Mouse (Mus musculus) limb, embryonic 10.5 days (tissue): ENCODE results near the gene Drg2. TPM values are rescaled to one million over a fixed set of nuclear protein-coding genes. Genes with fewer than 3 reads are reported as not detected.
"Not testable (repeated sequence)": the region's sequence is repeated elsewhere in the genome, so short reads cannot be mapped to it uniquely, and the experiment has no call there.

Source experiments
- DNase-seq: peaks from one replicate; pipeline ENCODE4 v3.0.0-alpha.2; 2017; ENCODE audit warnings: low spot score
- H3K27ac ChIP-seq: fragments of 300-500 bp; sonication (generic); 2 replicates; pipeline ENCODE4 v1.5.1; 2016; ENCODE audit warnings: mild to moderate bottlenecking
- H3K27me3 ChIP-seq: fragments of 300-500 bp; sonication (generic); 2 replicates; pipeline ENCODE4 v1.6.1; 2016; ENCODE audit warnings: low read depth, mild to moderate bottlenecking; ENCODE audit not compliant: poor library complexity, severe bottlenecking
- H3K36me3 ChIP-seq: fragments of 300-500 bp; sonication (generic); 2 replicates; pipeline ENCODE4 v1.6.1; 2016; ENCODE audit warnings: mild to moderate bottlenecking, moderate library complexity
- H3K4me1 ChIP-seq: fragments of 300-500 bp; sonication (generic); 2 replicates; pipeline ENCODE4 v1.6.1; 2016
- H3K4me3 ChIP-seq: fragments of 300-500 bp; sonication (generic); 2 replicates; pipeline ENCODE4 v1.5.1; 2016; ENCODE audit warnings: mild to moderate bottlenecking, moderate library complexity
- H3K9me3 ChIP-seq: fragments of 300-500 bp; sonication (generic); replicated peaks from 2 replicates; pipeline ENCODE4 v1.6.1; 2016; ENCODE audit warnings: mild to moderate bottlenecking
- WGBS: fragments of 180-500 bp; shearing (Covaris S2); methylation state at CpG from one replicate; pipeline ENCODE4 v1.1.7; 2016; 5-methylcytosine and 5-hydroxymethylcytosine counted together
- polyA plus RNA-seq: library from polyadenylated mRNA; unstranded; fragments of >200 nt; fragmentation: Nextera tagmentation; extraction: Ambion mirVana; gene quantifications from 2 replicates; pipeline ENCODE4 v1.2.1, GENCODE M21; 2016

Drg2 gene
- polyA plus RNA-seq, 1 experiment from 2014 or later = 151 TPM

- Histone ChIP-seq H3K27ac (no peak overlapping the region), H3K4me1 (no peaks in the 10 kb centered on the region), H3K9me3 (no peaks in the 10 kb centered on the region), H3K27me3 (no peaks in the 10 kb centered on the region), H3K36me3 (peaks cover 94% of the 10 kb centered on the region), H3K4me3 (no peak overlapping the region)
- DNase-seq = no peak
Measured at GRCm38 (mm10) chr11:60433501-60433900, 20.9 kb upstream of the Drg2 start.

GRCm38 (mm10) chr11:60435133-60435532 is 19.3 kb upstream of the Drg2 start:
- Histone ChIP-seq H3K27me3 (no peaks in the 10 kb centered on the region), H3K9me3 (no peaks in the 10 kb centered on the region), H3K4me3 (no peak overlapping the region), H3K4me1 (no peaks in the 10 kb centered on the region), H3K27ac (no peak overlapping the region), H3K36me3 (peaks cover 95% of the 10 kb centered on the region)
- DNase-seq = no peak
- 98% methylated on average over 1 of the region's 1 CpGs for WGBS

- Histone ChIP-seq H3K27ac (no peak overlapping the region), H3K36me3 (peaks cover 94% of the 10 kb centered on the region), H3K4me1 (no peaks in the 10 kb centered on the region), H3K27me3 (no peaks in the 10 kb centered on the region), H3K4me3 (no peak overlapping the region), H3K9me3 (no peaks in the 10 kb centered on the region)
- WGBS = 92% methylated on average over 3 of the region's 3 CpGs
- DNase-seq = no peak
Measured at GRCm38 (mm10) chr11:60436618-60437017, 17.8 kb upstream of the Drg2 start.

DNA sequence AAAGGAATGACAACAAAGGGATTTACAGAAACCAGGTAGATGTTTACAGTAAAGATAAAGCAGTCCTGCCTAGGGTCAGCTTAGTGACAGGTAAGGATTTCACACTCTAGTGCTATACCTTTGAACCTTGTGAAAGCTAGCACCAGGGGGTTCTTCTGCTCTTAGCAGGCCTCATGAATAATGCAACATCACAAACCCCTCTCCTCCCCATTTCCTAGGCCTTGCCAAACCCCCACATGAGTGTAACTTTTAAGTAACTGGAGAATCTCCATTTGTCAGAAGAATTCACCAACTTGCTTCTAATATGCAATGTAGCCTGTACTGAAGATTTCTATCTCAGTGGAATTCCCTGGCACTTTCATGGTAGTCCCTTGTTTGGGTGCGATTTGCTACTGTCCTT is 14.8 kb upstream of the Drg2 start:
- H3K36me3 ChIP-seq = peaks cover 94% of the 10 kb centered on the region
- not testable (repeated sequence) for H3K27ac ChIP-seq, DNase-seq, H3K9me3 ChIP-seq, H3K4me1 ChIP-seq, H3K27me3 ChIP-seq, H3K4me3 ChIP-seq
- WGBS = 10% methylated on average over 1 of the region's 1 CpGs

DNA sequence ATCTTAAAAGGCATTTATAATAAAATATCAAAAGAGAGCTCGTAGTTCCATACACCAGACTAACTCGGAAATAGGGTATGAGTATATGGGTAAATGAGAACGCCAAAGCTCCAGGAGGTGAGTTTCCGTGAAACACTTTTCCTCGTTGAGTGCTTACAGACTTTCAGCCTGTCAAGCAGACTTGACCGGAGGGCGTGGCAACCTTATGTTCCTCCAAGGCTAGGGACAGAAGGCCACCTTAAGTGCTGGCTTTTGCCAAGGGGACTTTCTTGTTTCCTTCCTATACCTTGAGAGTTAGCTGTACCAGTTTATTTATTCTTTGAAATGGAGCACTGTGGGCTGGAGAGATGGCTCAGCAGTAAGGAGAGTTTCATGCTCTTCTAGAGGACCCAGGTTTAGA is 14.2 kb upstream of the Drg2 start:
- H3K9me3 ChIP-seq = no peaks in the 10 kb centered on the region
- WGBS = 32% methylated on average over 7 of the region's 7 CpGs
- no peak overlapping the region for H3K27ac ChIP-seq
- H3K36me3 ChIP-seq = peaks cover 89% of the 10 kb centered on the region
- H3K4me3 ChIP-seq = no peak overlapping the region
- no peak for DNase-seq
- no peaks in the 10 kb centered on the region for H3K4me1 ChIP-seq
- H3K27me3 ChIP-seq = no peaks in the 10 kb centered on the region

DNA sequence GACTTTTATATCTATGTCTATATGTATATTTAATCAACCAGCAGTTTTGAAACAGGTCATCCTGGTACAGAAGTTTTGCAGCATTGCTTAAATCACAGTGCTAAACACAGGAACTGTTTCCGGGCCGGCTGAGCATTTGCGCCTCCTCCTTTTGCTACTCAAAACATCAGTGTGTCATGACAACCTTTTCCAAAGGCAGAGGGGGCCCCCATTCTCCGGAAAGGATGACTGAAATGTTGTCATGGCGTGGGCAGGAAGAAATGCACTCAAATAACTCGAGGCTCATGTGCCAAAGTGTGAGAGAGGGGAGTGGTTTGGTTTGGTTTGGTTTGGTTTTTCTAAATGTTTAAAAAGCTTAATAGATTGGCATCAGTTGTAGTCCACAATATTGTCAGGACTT is 11.5 kb upstream of the Drg2 start:
- no peak for DNase-seq
- no peaks in the 10 kb centered on the region for H3K4me1 ChIP-seq
- H3K27ac ChIP-seq = no peak overlapping the region
- H3K4me3 ChIP-seq = no peak overlapping the region
- H3K27me3 ChIP-seq = no peaks in the 10 kb centered on the region
- no peaks in the 10 kb centered on the region for H3K9me3 ChIP-seq
- peaks cover 62% of the 10 kb centered on the region for H3K36me3 ChIP-seq
- WGBS = 91% methylated on average over 6 of the region's 6 CpGs

GRCm38 (mm10) chr11:60444007-60444406 is 10.4 kb upstream of the Drg2 start:
- H3K4me1 ChIP-seq = no peaks in the 10 kb centered on the region
- WGBS = 86% methylated on average over 4 of the region's 4 CpGs
- H3K36me3 ChIP-seq = peaks cover 51% of the 10 kb centered on the region
- no peak for DNase-seq
- H3K27me3 ChIP-seq = no peaks in the 10 kb centered on the region
- no peaks in the 10 kb centered on the region for H3K9me3 ChIP-seq
- no peak overlapping the region for H3K4me3 ChIP-seq
- H3K27ac ChIP-seq = no peak overlapping the region

DNA sequence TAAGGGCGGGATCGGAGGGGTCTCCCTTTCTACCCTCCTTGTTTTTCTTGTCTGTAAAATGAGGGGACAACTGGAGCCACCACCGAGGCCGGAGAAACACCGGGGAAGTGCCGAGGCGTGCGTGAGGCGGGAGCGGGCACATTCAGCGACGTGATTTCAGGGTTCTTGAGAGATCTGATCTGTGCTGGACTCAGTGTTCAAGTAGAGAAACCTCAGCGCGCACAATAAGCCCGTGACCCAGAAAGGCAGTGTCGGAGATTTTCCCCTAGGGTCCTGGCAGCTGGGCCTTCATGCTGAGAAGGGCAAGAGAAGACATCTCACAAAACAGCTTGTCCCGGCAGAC is 325 bp downstream of the Drg2 start:
- Histone ChIP-seq H3K27me3 (0 out of 2 replicates have a peak, but pooled peaks cover 7% of the 10 kb centered on the region), H3K4me1 (peaks cover 12% of the 10 kb centered on the region), H3K9me3 (no peaks in the 10 kb centered on the region), H3K4me3 (peak overlapping the region; percentile 88), H3K27ac (peak overlapping the region; percentile 83), H3K36me3 (peaks cover 40% of the 10 kb centered on the region)
- under 1% methylated on average over 17 of the region's 17 CpGs for WGBS
- no peak for DNase-seq

DNA sequence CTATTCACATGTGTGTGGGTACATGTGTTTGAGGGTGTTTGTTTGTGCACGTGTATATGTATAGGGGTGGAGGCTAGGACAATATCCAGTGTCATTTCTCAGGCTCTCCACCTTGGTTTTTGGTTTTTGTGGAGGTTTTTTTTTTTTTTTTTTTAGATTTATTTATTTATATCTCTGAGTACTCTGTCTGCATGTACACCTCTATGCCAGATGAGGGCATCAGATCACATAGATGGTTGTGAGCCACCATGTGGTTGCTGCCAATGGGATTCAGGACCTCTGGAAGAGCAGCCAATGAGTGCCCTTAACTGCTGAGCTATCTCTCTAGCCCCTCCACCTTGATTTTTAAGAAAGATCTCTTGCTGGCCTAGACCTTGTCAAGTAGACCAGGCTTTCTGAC is 3.6 kb downstream of the Drg2 start:
- 90% methylated on average over 1 of the region's 1 CpGs for WGBS
- H3K27ac ChIP-seq = no peak overlapping the region
- H3K4me3 ChIP-seq = no peak overlapping the region
- peaks cover 12% of the 10 kb centered on the region for H3K4me1 ChIP-seq
- DNase-seq = no peak
- no peaks in the 10 kb centered on the region for H3K27me3 ChIP-seq
- peaks cover 73% of the 10 kb centered on the region for H3K36me3 ChIP-seq
- no peaks in the 10 kb centered on the region for H3K9me3 ChIP-seq

- no peak overlapping the region for H3K27ac ChIP-seq
- WGBS = 96% methylated on average over 2 of the region's 2 CpGs
- no peak overlapping the region for H3K4me3 ChIP-seq
- H3K27me3 ChIP-seq = no peaks in the 10 kb centered on the region
- H3K9me3 ChIP-seq = no peaks in the 10 kb centered on the region
- peaks cover 97% of the 10 kb centered on the region for H3K36me3 ChIP-seq
- peak; percentile 57 for DNase-seq
- no peaks in the 10 kb centered on the region for H3K4me1 ChIP-seq
Measured at GRCm38 (mm10) chr11:60465943-60466380, 11.6 kb downstream of the Drg2 start.

DNA sequence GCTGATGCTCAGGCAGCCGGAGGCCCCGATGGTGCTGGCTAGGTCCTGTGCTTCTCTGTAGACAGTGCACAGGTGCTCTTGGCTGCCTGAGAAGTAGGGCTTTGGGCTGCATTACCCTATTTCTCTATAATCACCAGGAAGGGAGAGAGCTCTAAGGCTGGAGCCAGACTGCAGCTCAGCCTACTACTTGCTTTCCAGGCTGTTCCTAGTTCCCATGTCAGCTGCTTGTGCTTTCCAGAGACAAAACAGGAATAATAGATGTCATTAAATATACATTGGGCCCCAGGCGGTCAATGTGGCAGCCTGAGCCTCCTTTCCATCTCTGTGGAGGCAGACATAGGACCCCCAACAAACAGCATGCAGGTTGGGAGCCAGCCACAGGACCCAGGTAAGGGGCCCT is 14.6 kb downstream of the Drg2 start, which contains the start of gene Myo15:
Gene Myo15 (plus strand): TSS at position 301 of the 400 bp plus-strand sequence.
- no peak for DNase-seq
- no peak within 1 kb of the TSS for H3K27ac ChIP-seq
- H3K27me3 ChIP-seq = no peaks in the 10 kb centered on the region
- H3K36me3 ChIP-seq = peaks cover 67% of the 10 kb centered on the region
- H3K4me3 ChIP-seq = no peak within 1 kb of the TSS
- H3K4me1 ChIP-seq = no peaks in the 10 kb centered on the region
- no peaks in the 10 kb centered on the region for H3K9me3 ChIP-seq
- WGBS = 98% methylated on average over 3 of the region's 3 CpGs

DNA sequence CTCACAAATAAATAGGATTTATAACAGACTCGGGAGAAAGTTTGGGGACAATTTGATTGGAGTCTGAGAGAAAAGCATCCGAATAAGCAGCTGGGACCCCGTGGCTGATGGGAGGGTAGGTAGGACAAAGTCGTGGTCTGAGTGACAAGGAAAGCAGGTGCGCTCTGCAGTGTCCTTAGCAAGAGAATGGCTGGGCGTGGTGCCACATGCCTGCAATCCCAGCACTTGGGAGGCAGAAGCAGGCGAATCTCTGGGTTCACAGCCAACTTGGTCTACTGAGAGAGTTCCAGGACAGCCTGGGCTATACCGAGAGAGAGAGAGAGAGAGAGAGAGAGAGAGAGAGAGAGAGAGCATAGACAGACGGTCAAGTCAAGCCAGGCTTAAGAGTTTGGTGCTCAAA is 16.4 kb downstream of the Drg2 start:
- peaks cover 6% of the 10 kb centered on the region; the same call in 1 of the 2 replicates for H3K4me1 ChIP-seq
- peaks cover 50% of the 10 kb centered on the region for H3K36me3 ChIP-seq
- no peaks in the 10 kb centered on the region for H3K27me3 ChIP-seq
- 84% methylated on average over 9 of the region's 9 CpGs for WGBS
- DNase-seq = no peak
- H3K4me3 ChIP-seq = no peak overlapping the region
- no peak overlapping the region for H3K27ac ChIP-seq
- H3K9me3 ChIP-seq = no peaks in the 10 kb centered on the region

DNA sequence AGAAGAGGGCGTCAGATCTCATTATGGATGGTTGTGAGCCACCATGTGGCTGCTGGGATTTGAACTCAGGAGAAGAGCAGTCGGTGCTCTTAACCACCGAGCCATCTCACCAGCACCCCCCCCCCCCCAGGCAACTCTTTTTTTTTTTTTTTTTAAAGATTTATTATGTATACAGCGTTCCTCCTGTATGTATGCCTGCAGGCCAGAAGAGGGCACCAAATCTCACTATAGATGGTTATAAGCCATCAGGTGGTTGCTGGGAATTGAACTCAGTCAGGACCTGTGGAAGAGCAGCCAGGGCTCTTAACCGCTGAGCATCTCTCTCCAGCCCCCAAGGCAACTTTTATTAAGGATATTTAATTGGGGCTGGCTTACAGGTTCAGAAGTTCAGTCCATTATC is 20.1 kb downstream of the Drg2 start:
- no peak overlapping the region for H3K27ac ChIP-seq
- 76% methylated on average over 5 of the region's 5 CpGs for WGBS
- no peaks in the 10 kb centered on the region for H3K9me3 ChIP-seq
- peaks cover 23% of the 10 kb centered on the region for H3K4me1 ChIP-seq
- peaks cover 12% of the 10 kb centered on the region for H3K36me3 ChIP-seq
- no peak overlapping the region for H3K4me3 ChIP-seq
- no peak for DNase-seq
- H3K27me3 ChIP-seq = 0 out of 2 replicates have a peak, but pooled peaks cover 8% of the 10 kb centered on the region

DNA sequence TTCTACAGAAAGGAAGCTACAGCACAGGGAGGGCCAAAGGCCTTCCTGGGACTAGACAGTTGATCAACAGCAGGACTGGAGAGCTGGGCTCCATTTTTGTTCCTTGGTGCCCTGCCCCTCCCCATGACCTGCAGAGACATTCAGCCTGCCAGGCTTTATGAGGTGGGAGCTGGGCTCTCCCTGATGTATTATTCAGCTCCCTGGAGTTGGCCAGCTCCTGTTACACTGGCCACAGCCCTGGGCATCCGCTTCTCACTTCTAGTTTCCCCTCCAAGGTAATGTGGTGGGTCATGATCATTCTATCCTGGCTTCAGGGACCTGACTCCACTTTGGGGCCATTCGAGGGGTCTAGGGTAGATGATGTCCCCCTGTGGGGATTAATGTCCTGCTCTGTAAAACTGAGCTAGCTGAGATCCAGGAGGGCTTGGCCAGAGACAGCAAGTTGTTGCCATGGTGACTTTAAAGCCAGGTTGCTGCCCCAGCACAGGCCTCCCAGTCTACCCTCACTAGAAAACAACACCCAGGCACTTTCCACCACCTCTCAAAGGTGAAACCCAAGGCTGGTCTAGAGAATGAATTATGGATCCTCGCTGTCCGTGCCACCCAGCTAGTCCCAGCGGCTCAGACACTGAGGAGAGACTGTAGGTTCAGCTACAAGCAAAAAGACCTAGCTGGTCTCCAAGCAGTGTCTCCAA is 21.4 kb downstream of the Drg2 start:
- Histone ChIP-seq H3K9me3 (no peaks in the 10 kb centered on the region), H3K36me3 (0 out of 2 replicates have a peak, but pooled peaks cover 1% of the 10 kb centered on the region), H3K4me1 (peaks cover 25% of the 10 kb centered on the region), H3K27ac (peak overlapping the region; percentile 14; the same call in 1 of the 2 replicates), H3K4me3 (no peak overlapping the region), H3K27me3 (0 out of 2 replicates have a peak, but pooled peaks cover 14% of the 10 kb centered on the region)
- WGBS = 92% methylated on average over 5 of the region's 5 CpGs
- no peak for DNase-seq
